Mouse (Mus musculus) heart, postnatal 0 days (tissue): ENCODE measurements around the gene Cers1. TPM values are rescaled to one million over a fixed set of nuclear protein-coding genes. Genes with fewer than 3 reads are reported as not detected.
A peak's percentile ranks its signal among the peaks of the same experiment; 100 is the strongest.

Experiments used
- ATAC-seq: fragments of 200-750 bp; cut with Nextera tagmentation; 2 replicates; pipeline ENCODE4 v1.8.0; 2017; ENCODE audit warnings: low read depth, moderate number of reproducible peaks, moderate library complexity; ENCODE audit not compliant: insufficient read depth
- DNase-seq: peaks from one replicate; pipeline ENCODE4 v3.0.0-alpha.2; 2016; ENCODE audit warnings: low spot score
- H3K27ac ChIP-seq: fragments of 300-500 bp; sonication (generic); 2 replicates; pipeline ENCODE4 v1.5.1; 2014; ENCODE audit warnings: low read depth, mild to moderate bottlenecking
- H3K27me3 ChIP-seq: fragments of 300-500 bp; sonication (generic); 2 replicates; pipeline ENCODE4 v1.6.1; 2014; ENCODE audit warnings: low read length, mixed read lengths; ENCODE audit not compliant: control insufficient read depth, insufficient read depth
- H3K36me3 ChIP-seq: fragments of 300-500 bp; sonication (generic); replicated peaks from 2 replicates; pipeline ENCODE4 v1.6.1; 2014; ENCODE audit warnings: low read length, mixed read lengths; ENCODE audit not compliant: control insufficient read depth, insufficient read depth
- H3K4me1 ChIP-seq: fragments of 300-500 bp; sonication (generic); 2 replicates; pipeline ENCODE4 v1.6.1; 2014; ENCODE audit warnings: antibody characterized with exemption; ENCODE audit not compliant: control insufficient read depth, insufficient read depth
- H3K4me2 ChIP-seq: fragments of 300-500 bp; sonication (generic); 2 replicates; pipeline ENCODE4 v1.6.1; 2014; ENCODE audit warnings: low read depth, mild to moderate bottlenecking, low read length, moderate library complexity
- H3K4me3 ChIP-seq: fragments of 300-500 bp; sonication (generic); 2 replicates; pipeline ENCODE4 v1.5.1; 2014; ENCODE audit warnings: low read depth, low read length
- H3K9ac ChIP-seq: fragments of 300-500 bp; sonication (generic); replicated peaks from 2 replicates; pipeline ENCODE4 v1.6.1; 2014; ENCODE audit warnings: low read depth, low read length, mixed read lengths
- H3K9me3 ChIP-seq: fragments of 300-500 bp; sonication (generic); replicated peaks from 2 replicates; pipeline ENCODE4 v1.6.1; 2016; ENCODE audit warnings: low read length; ENCODE audit not compliant: control insufficient read depth
- CTCF ChIP-seq: IDR thresholded peaks from 2 replicates; pipeline ENCODE4 v1.5.1; 2016; ENCODE audit warnings: antibody characterized with exemption, control low read depth, low read depth
- EP300 ChIP-seq: IDR thresholded peaks from 2 replicates; pipeline ENCODE4 v1.6.1; 2016; ENCODE audit warnings: antibody characterized with exemption, low read depth
- WGBS: fragments of 180-500 bp; shearing (Covaris S2); extraction: QIAGEN DNeasy Blood & Tissue Kit; methylation state at CpG from one replicate; pipeline ENCODE4 v1.1.7; 2014; 5-methylcytosine and 5-hydroxymethylcytosine counted together
- polyA plus RNA-seq: library from polyadenylated mRNA; unstranded; fragments of >200 nt; fragmentation: Nextera tagmentation; extraction: Ambion mirVana; gene quantifications from 2 replicates; pipeline ENCODE4 v1.2.1, GENCODE M21; 2015
- total RNA-seq: library from RNA; depleted of rRNA; stranded (reverse); fragments of >200 nt; gene quantifications from 2 replicates; pipeline ENCODE4 v1.2.3, GENCODE M21; 2014; ENCODE audit warnings: low replicate concordance; rRNA removed

Cers1 gene
- total RNA-seq (0.80 TPM in 1 of 2 replicates, not detected in the other), polyA plus RNA-seq (0.27 and 0.59 TPM in 2 replicates)

GRCm38 (mm10) chr8:70315624-70316510 lies at the start of gene Cers1:
Gene Cers1 (plus strand): TSS chr8:70315775.
- Histone ChIP-seq H3K4me1 (peaks cover 9% of the 10 kb centered on the region; the same call in 1 of the 2 replicates), H3K36me3 (peaks cover 27% of the 10 kb centered on the region), H3K4me2 (peak within 1 kb of the TSS; percentile 87), H3K4me3 (peak within 1 kb of the TSS; percentile 57), H3K27ac (no peak within 1 kb of the TSS), H3K9me3 (no peaks in the 10 kb centered on the region), H3K9ac (peak within 1 kb of the TSS; percentile 43; the same call in 1 of the 2 replicates), H3K27me3 (peaks cover 10% of the 10 kb centered on the region; the same call in 1 of the 2 replicates)
- ATAC-seq (peak; percentile 45), DNase-seq (no peak)
- TF ChIP-seq EP300: no peak
- TF ChIP-seq CTCF: no peak
- 3% methylated on average over 66 of the region's 66 CpGs for WGBS

GRCm38 (mm10) chr8:70267674-70268073 lies 47.9 kb upstream of the Cers1 start:
- H3K4me2 ChIP-seq: no peak overlapping the region
- 76% methylated on average over 3 of the region's 3 CpGs for WGBS
- no peaks in the 10 kb centered on the region for H3K9me3 ChIP-seq
- no peak overlapping the region for H3K27ac ChIP-seq
- H3K9ac ChIP-seq: no peak overlapping the region
- no peak overlapping the region for H3K4me3 ChIP-seq
- H3K36me3 ChIP-seq: peaks cover 27% of the 10 kb centered on the region
- peaks cover 6% of the 10 kb centered on the region; the same call in 1 of the 2 replicates for H3K4me1 ChIP-seq
- no peaks in the 10 kb centered on the region for H3K27me3 ChIP-seq
- TF ChIP-seq EP300: no peak
- no peak for TF ChIP-seq CTCF
- DNase-seq (no peak), ATAC-seq (no peak)

GRCm38 (mm10) chr8:70268311-70268710 lies 47.3 kb upstream of the Cers1 start:
- ATAC-seq: no peak
- no peak overlapping the region for H3K9ac ChIP-seq
- H3K9me3 ChIP-seq: no peaks in the 10 kb centered on the region
- DNase-seq: no peak
- no peak overlapping the region for H3K4me2 ChIP-seq
- peak overlapping the region; percentile 15; the same call in 1 of the 2 replicates for H3K27ac ChIP-seq
- H3K36me3 ChIP-seq: peaks cover 21% of the 10 kb centered on the region
- 65% methylated on average over 5 of the region's 5 CpGs for WGBS
- H3K27me3 ChIP-seq: no peaks in the 10 kb centered on the region
- no peak overlapping the region for H3K4me3 ChIP-seq
- H3K4me1 ChIP-seq: peaks cover 7% of the 10 kb centered on the region; the same call in 1 of the 2 replicates
- TF ChIP-seq CTCF: no peak
- no peak for TF ChIP-seq EP300

- H3K27me3 ChIP-seq: no peaks in the 10 kb centered on the region
- peaks cover 17% of the 10 kb centered on the region for H3K36me3 ChIP-seq
- H3K9me3 ChIP-seq: no peaks in the 10 kb centered on the region
- DNase-seq: no peak
- peak; percentile 12; the same call in 1 of the 2 replicates for ATAC-seq
- H3K4me3 ChIP-seq: no peak overlapping the region
- peaks cover 7% of the 10 kb centered on the region; the same call in 1 of the 2 replicates for H3K4me1 ChIP-seq
- TF ChIP-seq CTCF (peak; percentile 43), EP300 (no peak)
- 0 out of 2 replicates have a peak overlapping the region, but pooled peaks have one; percentile 15 for H3K27ac ChIP-seq
- H3K9ac ChIP-seq: no peak overlapping the region
- no peak overlapping the region for H3K4me2 ChIP-seq
- 46% methylated on average over 11 of the region's 11 CpGs for WGBS
Measured at GRCm38 (mm10) chr8:70268799-70269565, 46.6 kb upstream of the Cers1 start.

GRCm38 (mm10) chr8:70272949-70273348 lies 42.6 kb upstream of the Cers1 start:
- ATAC-seq (peak; percentile 26; the same call in 1 of the 2 replicates), DNase-seq (no peak)

More at GRCm38 (mm10) chr8:70272949-70273348, 42.6 kb upstream of the Cers1 start:
- H3K4me1 ChIP-seq: peaks cover 7% of the 10 kb centered on the region; the same call in 1 of the 2 replicates
- no peaks in the 10 kb centered on the region for H3K36me3 ChIP-seq
- no peaks in the 10 kb centered on the region for H3K27me3 ChIP-seq
- TF ChIP-seq EP300: no peak
- no peak for TF ChIP-seq CTCF
- no peaks in the 10 kb centered on the region for H3K9me3 ChIP-seq
- H3K4me3 ChIP-seq: no peak overlapping the region
- no peak overlapping the region for H3K9ac ChIP-seq
- H3K27ac ChIP-seq: no peak overlapping the region
- H3K4me2 ChIP-seq: no peak overlapping the region
- WGBS: 49% methylated on average over 3 of the region's 3 CpGs
